Mouse (Mus musculus): ENCODE measurements at regions not wholly inside any gene's neighbourhood (a gene's known extent, or its start where the extent isn't known, plus 50 kb on each side); places are given as distances from the start of the nearest gene placed in this dataset.
"Not testable (repeated sequence)": the region's sequence is repeated elsewhere in the genome, so short reads cannot be mapped to it uniquely, and the experiment has no call there.

DNA sequence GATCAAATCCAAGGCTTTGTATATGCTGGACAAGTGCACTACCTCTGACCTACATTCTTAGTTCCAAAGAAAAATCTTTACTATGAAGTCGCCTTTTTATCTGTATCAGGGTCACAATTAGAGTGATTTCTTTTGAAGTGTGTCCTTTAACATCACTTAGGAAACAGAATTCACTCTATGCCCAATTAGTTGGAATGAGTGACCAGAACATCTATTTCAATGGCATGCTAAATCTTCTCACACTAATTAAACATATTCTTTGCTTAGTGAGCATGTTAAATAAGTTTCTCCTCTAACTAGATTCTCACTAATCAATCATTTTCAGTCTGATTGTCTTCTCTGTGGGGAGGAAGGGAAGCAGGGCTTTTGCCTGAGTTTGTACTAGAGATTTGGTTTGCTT is 84.9 kb downstream of the Arl6ip6 start:
- DNase-seq, result no peak

DNA sequence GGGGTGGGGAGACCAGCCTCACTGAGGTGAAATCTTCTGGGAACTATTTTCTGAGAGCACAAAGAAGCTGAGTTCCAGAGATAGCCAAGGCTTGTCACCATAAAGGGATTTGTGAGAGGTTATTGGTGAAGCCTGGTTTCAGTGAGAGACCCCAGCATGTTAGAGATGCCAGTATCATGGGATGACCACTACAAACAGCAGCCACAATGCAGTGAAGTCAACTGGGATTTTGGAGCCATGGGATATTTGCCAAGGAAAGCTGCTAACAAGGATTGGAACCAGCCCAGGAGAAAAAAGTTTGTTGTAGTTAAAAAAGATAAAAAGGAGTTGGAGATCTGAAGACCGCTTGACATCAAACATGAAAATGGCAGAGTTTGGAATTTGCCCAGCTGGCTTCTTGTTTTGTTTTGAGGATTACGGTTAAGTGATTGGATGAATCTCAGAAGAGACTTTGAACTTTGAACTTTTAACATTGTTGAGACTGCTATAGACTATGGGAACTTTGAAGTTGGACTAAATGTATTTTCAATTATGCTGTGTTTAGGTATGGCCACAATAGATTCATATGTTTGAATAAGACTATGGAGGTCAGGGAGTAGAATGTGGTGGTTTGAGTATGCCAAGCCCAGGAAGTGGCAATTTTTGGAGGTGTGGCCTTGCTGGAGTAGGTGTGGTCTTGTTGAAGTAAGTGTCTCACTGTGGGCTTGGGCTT is 110.3 kb downstream of the Arl6ip6 start:
- peak; percentile 36 for DNase-seq

DNA sequence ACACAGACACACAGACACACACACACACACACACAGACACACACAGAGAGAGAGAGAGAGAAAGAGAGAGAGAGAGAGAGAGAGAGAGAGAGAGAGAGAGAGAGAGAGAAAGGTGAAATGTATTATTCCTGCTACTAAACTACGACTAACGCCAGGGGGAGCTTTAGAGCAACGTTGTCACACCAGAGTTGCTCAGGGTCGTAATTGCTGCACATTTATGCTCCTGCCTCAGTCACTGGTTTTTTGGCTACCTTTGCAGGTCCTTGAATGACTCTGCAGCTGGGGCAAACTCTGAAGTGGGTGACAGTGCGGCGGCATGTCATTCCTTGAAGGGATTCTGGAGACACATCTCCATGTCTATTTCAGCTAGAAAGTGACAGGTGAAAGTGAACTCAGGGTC is 139.2 kb downstream of the Arl6ip6 start:
- peak; percentile 31 for DNase-seq

DNA sequence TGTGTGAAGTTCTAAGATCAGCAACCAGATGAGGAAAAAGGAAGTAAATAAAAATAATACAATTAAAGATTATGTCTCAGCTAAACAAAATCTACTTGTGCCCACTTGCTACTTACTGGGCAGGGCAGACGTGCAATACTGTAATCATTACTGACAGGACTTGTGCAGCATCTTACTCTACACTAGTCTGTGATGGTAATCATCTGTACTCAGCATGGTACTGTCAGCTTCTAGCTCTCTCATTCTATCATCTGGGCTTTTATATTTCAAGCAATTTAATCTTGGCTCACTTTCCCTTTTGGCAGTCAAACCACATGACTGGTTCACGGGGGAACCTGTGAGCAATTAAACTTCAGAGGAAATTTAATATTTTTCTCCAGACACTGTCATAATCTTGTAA is 167.5 kb downstream of the Arl6ip6 start:
- DNase-seq, result no peak

DNA sequence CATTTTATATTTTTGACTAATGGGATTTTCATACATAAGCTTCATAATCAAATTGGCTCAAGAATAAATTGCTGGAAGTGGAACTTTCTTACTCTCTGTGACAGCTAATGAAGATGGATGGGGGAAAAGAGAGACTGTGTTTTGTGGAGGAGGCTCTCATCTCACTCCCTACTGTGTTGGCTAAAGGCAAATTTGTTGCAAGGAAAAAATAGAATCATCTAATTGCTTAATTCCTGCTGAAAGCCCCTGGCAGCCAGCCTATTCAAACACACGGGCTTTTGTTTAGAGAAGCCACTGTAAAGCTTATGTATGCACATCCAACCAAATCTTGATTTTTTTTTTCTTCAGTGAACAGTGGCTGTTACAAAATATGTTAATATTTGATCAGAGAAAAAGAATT is 190.8 kb downstream of the Arl6ip6 start:
- peak; percentile 19 for DNase-seq

DNA sequence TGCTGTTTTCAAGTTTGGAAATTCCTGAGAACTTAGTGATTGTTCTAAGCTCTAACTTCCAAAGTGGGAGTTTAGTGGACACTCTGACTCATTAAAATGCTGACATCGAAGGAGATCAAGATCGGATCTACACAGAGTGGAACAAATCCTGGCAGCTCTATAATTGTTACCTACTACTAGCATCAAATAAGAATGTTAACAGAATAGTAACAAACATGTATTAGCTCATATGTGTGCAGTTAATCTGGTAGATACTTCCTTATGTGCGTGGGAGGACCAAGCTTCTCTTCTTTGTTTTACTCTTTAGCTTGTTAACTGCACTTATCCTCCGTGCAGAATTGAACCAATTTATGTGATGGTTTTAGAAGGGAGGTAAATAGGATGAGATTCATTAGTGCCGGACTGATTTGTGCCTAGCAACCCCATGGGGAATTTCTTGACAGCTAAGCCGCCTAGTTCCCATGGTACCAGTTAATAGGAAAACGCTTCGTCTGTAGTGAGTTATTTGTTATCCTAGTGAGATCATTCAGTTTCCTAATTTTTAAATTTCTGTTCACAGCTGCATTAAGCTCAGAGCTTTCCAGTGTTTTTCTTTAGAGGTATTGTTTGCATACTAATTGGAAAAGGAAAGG is 193.1 kb downstream of the Arl6ip6 start:
- DNase-seq, result no peak

DNA sequence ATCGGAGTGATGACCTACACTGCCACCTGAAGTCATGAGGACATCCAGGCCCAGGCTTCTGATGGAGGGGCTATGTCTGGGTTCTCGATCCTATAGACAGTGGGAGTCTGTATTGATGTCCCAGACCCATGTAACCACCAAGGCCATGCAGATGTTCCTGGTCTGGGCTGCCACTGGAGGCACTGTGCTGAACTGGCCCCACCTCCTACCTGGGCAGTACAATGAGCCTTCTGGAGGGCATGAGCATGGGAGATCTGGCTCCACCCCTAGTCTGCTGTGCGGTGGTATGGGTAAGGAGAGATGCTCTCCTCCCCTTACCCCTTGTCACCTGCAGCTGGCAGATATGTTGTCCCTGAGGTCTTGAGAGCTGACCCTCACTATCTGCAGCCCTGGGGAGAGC is 197.1 kb downstream of the Arl6ip6 start:
- no peak for DNase-seq

DNA sequence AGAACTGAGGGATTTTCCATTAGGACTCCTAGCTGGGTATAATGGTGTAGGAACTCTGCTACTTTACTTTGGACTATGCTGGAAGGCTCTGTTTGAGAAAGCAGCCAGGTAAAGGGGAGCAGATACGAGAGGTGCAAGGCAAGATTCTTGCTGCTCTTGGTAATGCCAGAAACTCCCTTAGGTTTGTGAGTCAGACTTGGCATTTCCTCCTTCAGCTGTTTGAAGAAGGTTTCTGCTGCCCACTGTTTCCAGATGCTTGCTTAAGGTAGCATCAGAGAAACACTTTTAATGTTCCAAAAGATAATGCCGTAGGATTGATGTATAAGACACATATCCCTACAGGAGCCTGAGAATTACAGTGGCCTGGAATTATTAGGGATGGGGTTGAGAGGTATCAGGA is 222.9 kb downstream of the Arl6ip6 start:
- no peak for DNase-seq

DNA sequence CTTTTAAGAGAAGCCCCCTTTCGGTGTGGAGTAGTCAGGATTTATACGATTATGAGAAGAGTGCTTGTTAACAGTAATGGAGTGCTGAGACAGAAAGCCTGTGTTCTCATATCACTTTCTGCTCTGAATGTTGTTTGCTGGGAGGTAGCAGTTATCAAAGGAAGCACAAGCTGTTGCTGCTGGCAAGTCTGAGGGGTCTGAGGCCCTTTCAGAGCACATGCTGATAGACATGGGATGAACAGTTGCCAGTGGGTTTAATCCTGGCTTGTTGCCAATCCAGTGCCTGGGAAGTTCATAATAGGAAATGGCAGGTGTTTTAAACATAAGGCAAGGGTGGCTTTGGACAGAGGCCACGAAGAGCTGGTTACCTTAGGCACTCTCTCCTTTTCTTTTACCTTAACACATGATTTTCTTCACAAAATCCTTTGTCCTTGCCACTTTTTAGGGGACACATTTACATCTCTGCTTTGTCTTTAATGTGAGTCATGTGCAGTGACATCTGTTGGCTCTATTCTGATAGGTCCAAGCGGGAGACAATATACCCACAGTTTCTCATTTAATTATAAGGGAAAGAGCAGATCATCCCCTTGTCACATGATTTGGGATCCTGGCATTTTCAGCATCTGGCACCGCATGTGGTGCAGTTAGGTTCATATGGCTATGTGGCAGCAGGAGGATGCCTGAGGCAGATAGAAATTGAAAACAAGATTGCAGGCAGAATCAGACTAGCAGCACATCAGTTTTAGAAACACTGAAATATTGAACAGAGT is 245.7 kb downstream of the Arl6ip6 start:
- DNase-seq, result no peak

DNA sequence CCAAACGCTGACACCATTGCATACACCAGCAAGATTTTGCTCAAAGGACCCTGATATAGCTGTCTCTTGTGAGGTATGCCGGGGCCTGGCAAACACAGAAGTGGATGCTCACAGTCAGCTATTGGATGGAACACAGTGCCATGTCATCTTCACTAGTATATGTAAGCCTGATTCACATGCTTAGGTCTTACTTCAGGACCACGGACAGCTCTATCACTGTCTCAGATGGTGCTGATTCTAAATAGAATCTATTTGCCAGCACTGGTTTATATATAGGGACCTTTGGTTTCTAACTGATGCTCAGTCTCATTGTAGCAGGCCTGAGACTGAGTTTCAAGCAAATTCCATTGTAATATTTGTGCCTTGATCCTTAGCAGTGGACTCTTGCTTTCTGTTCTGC is 248.8 kb downstream of the Arl6ip6 start:
- DNase-seq, result peak; percentile 29

DNA sequence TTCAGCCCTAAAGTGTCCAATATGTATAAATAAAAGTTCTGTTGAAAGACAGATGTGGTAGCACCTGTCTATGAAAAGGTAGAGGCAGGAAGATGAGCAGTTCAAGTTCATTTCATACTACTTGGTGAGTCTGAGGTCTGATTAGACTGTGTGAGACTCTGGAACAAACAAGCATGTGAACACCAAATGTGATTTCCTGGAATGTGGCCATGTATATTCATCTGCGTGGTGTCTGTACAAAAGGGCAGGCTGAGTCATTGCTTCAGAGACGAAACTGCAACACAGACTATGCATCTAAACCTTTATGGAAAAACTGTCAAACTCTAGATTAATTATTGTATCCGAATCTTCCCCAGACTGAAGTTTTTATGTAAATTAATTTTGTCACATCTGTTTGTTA is 268.7 kb downstream of the Arl6ip6 start:
- DNase-seq, result no peak

DNA sequence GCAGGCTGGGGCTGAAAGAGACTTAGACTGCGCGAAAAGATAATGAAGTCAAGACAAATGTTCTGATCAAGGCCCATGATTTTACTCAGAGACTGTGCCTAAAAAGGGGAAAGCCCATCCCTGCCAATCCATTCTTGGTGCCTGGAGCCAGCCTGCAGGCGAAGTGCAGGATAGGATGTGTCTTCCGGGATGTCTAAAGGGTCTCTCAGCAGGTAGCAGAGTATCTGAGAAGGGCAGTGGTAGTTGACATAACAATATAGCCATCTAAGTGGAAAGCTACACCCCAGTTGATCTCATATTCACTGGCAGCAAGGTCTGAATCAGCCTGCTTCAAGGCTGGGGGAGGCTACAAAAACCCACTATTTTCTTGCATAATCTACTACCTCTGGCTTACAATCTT is 282.9 kb downstream of the Arl6ip6 start:
- DNase-seq, result no peak

DNA sequence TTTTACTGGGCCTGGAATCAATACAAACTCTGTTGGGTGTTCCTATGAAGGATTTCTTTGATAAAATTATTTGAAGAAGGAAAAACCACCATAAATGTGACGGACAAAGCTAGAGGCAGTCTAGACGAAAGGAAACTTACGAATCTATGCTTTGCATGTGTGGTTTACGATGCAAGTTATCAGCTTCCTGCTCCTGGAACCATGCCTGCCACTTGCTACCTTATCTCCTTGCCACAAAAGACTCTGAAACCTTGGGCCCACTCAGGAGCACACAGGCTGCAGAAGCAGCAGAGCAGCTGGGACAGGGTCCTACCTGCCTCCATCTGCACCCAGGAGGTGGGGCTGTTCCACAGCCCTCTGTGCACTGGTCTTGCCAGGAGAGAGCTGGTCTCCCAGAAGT is 287.5 kb downstream of the Arl6ip6 start:
- not testable (repeated sequence) for DNase-seq

DNA sequence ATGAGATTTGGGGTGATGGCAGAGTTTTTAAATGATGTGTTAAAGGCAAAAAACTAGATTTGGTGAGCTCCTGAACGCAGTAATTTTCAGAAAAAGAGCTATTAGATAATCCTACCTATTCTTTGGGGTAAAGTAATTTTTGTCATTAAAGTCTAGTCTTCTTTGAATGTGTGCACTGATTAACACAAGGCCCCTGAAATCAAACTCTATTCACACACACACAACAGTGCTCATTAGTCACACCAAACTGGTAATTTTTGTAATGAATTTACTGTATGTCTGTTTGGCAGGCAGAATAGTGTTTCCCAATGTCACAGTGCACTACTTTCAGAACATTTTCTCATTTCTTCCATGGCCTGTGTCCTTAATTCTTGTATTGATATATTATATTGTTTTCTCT is 296.8 kb downstream of the Arl6ip6 start:
- DNase-seq, result no peak

DNA sequence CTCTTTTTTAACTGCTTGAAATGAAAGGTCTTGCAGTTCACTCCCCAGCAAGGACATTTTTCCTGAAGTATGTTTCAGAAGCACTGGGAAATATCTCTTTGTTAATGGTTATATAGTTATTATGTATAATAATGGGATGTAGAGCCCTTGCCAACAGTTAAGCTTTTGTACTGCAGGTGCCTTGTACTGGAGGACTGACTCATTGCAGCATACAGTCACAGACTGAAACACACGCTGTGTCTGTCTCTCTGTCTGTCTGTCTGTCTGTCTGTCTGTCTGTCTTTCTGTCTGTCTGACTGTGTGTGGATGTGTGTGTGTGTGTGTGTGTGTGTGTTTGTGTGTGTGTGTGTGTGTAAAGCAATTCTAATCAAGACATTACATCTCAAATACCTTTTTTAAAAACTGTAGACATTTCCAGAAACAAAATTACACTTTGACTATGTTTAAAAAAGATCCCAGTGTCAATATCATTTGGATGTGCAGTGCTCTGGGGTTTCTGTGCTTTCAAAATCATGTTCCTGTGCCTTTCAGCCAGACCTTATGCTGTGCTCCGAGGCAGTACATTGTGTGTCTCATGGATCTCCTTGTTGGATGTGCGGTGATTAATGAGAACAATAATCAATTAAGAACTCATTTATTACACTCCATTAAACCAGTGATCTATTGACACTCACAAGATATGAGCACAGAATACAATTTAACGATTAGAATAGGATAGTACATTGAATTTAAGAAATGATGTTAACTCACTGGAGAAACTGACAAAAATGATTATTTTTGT is 299.5 kb downstream of the Arl6ip6 start:
- DNase-seq, result no peak

DNA sequence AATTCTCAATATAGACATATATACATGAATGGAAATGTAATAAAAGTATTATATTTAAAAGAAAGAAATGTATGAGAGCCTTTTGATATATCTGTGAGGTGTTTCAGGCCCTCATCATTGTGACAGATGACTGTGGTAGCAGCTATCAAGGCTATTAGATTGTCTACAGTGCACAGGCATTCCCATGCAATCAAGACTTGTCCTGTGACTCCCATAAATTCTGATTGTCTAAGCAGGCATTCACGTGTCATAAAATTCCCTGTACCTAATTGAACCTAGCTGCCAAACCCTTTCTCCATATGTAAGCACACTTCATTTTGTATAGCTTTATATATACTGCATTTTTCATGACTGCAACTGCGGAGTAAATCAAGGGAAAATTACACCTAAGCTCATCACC is 301.3 kb downstream of the Arl6ip6 start:
- DNase-seq, result no peak

DNA sequence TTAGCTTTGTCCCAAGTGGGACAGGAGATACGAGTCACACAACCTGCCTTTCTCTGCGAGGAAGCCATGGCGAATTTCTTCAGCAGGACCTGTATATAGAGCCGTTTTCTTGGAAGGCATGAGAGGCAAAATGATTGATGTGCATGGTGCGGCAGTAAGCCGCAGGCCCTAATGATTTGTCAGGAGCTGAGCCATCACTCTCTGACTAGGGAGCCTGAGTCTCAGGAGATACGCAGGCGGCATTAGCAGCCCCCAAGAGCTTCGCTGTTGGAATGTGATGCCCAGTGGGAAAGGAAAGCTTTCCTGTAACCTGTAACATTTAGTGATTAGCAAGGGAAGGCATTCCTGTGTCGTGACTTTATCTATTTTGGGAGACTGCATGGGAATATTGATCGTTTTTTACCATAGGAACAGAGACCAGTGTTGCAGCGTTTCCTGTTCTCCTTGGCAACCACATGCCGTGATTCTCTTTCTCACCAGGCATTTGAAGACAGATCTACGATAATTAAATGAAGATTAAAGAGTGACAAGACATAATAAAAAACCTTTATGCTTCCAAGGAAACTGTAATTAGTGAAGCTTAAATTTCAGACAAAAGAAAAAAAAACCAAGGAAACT is 310.2 kb downstream of the Arl6ip6 start:
- DNase-seq, result no peak

DNA sequence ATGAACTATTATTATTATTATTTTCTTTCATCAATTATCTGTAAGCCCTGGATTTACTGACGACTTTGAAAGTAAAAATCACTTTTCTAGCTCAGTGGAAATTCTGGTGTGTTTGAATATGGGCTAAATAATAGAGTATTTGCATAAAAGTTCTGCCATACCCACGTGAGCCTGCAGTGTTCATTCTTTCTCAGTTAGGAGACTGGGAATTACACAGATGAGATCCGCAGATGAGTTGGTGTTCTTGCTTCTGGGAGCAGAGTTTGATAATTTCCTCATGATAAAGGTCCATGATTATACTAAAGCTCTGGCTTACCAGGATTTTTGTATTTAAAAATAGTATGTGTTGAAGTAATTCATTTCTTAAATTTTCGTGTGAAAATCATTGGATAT is 310.7 kb downstream of the Arl6ip6 start:
- no peak for DNase-seq

DNA sequence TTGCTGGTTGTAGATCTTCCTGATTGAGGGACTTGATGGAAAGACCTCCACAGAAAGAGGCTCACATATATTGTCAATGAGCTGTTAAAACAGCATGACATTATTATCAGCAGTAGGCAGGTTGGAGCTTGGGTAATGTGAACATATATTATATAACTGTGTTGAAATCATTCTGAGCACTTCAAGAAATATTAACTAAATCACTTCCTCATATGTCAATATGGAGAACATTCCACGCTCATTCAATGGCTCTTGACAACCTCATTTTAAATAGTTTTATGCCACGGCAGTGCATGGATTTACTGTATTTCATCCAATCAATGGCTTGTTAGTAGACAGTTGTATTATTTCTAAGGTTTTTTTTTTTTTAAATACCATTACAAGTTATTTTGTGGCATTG is 350.6 kb downstream of the Arl6ip6 start:
- DNase-seq, result no peak

DNA sequence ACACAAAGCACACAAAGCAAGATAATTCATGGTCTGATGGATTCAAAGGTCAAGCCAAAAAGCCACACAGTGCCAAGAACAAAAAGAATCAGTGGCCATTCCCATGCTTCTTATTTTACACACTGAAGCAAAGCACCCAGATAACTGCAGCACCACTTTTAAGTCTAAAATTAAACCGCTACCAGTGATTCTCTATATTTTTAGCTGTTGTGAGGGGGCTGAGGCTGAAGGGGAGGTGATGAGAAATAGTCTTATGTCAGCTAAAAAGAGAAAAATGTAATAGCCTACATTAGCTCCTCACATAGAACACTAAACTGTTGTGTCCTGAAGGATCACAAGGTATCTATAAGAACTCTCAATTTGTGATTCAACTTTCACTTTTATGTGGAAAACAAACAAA is 382.5 kb downstream of the Arl6ip6 start:
- no peak for DNase-seq

DNA sequence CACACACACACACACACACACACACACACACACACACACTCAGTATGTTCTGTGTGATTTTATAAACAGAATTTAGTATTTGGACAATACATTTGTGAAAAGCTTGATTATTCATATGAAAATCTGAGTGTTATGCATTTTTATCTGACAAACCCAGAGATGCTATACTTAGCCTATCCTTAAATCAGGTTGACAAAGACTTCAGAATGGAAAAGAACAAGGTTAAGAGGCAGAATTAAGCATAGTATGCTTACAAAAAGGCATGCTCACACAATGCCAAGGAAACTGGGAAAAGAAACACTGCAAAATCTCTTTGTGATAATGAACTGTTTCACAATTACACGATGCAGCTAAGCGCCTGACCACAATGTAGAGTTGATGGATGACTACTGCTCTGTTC is 414.3 kb downstream of the Arl6ip6 start:
- DNase-seq, result no peak

DNA sequence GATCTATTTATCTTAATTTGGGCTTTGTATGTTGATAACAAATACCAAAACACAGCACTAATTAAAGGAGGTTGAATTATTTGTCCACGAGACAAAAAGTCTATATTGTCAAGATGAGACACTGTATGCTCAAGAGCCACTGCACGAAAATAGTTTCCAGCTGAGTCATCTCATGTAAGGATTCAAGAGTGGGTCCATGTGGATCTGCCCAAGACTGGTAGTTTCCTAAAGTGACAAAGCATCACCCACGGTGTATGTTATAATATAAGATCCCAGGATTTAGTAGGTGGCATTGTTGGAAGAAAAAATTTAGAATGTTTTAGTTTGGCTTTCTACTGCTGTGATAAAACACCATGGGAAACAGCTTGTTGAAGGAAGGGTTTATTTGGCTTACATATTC is 428.2 kb downstream of the Arl6ip6 start:
- DNase-seq, result no peak

Measured in lung, postnatal 10 days (tissue).